Comparison of ENCODE assay signal across 10 mouse cellular contexts in the genomic region with DNA sequence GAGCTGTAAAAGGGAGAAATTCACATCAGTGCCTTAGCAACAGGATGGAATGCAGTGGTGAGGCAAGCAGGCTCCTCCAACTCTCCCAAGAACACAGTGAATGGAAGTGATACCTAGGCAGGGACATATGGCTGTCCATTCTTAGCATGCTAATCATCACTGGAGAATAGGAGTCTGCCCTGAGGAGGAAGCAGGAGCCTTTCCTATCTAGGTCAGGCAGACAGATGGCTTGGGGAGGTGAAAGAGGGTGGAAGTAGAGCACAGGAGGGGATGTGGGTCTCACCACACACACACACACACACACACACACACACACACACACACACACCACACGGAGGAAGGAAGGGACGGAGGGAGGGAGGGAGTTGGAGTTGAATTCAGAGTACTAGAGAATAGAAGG.
DNase-seq lines count a peak whose midpoint lies in the region; ATAC-seq and TF ChIP-seq lines count a peak whose summit lies in the region.
"Had no signal": no experiment of that assay in that cellular context is flagged by ENCODE, and none has a peak within 500 bp of the region (broad histone marks: within the 10 kb centered on the region; RNA-seq: fewer than 3 reads in every experiment).

No protein-coding gene starts in this region.

- H3K36me3 ChIP-seq in limb, embryonic 15.5 days: no peaks in the 10 kb centered on the region
- no peaks in the 10 kb centered on the region for H3K36me3 ChIP-seq in limb, embryonic 10.5 days
- no peaks in the 10 kb centered on the region for H3K36me3 ChIP-seq in neural tube, embryonic 14.5 days (ENCODE audit: control insufficient read depth, insufficient read depth, low read length)
- H3K36me3 ChIP-seq: embryonic facial prominence, embryonic 13.5 days had no signal

- H3K9ac ChIP-seq in limb, embryonic 15.5 days: no peak overlapping the region
- H3K9ac ChIP-seq in neural tube, embryonic 14.5 days (replicated peaks; ENCODE audit: low read depth, low read length): no peak overlapping the region
- H3K9ac ChIP-seq: embryonic facial prominence, embryonic 13.5 days; liver, embryonic 14.5 days had no signal

- DNase-seq in limb, embryonic 10.5 days (ENCODE audit: low spot score): no peak
- peak; percentile 77 to 94 for DNase-seq in cerebellum, adult 2 months
- DNase-seq in fibroblast of lung, adult 2 months (ENCODE audit: low read depth): peak; percentile 4
- DNase-seq in spleen, postnatal 14 days (ENCODE audit: low spot score in 2 of 2): no peak
- DNase-seq in heart, adult 18-20 months: no peak
- DNase-seq: gastrocnemius, postnatal 36 days had no signal

- peak; percentile 36; the same call in 1 of the 2 replicates for TF ChIP-seq POLR2A in cerebellum, adult 2 months (IDR thresholded peaks at IDR 0.05; ENCODE audit: borderline replicate concordance, insufficient read depth, low read length)

- no peak overlapping the region for H3K4me3 ChIP-seq in limb, embryonic 15.5 days
- no peak overlapping the region for H3K4me3 ChIP-seq in limb, embryonic 10.5 days
- no peak overlapping the region for H3K4me3 ChIP-seq in cerebellum, adult 2 months (replicated peaks; ENCODE audit: insufficient read depth, low read depth, low read length)
- no peak overlapping the region for H3K4me3 ChIP-seq in neural tube, embryonic 14.5 days (ENCODE audit: low read depth, low read length)
- H3K4me3 ChIP-seq: embryonic facial prominence, embryonic 13.5 days had no signal

- peaks cover 13% of the 10 kb centered on the region; the same call in 1 of the 2 replicates for H3K4me1 ChIP-seq in limb, embryonic 15.5 days
- no peaks in the 10 kb centered on the region for H3K4me1 ChIP-seq in limb, embryonic 10.5 days
- peaks cover 61% of the 10 kb centered on the region for H3K4me1 ChIP-seq in cerebellum, adult 2 months (ENCODE audit: control insufficient read depth, insufficient read depth, low read length)
- peaks cover 4% of the 10 kb centered on the region; the same call in 1 of the 2 replicates for H3K4me1 ChIP-seq in neural tube, embryonic 14.5 days (ENCODE audit: control insufficient read depth, insufficient read depth, low read length)

- H3K27ac ChIP-seq in limb, embryonic 15.5 days: 0 out of 2 replicates have a peak overlapping the region, but pooled peaks have one; percentile 27
- H3K27ac ChIP-seq in limb, embryonic 10.5 days: no peak overlapping the region
- H3K27ac ChIP-seq in cerebellum, adult 2 months (ENCODE audit: insufficient read depth, low read length): peak overlapping the region; percentile 62
- H3K27ac ChIP-seq in neural tube, embryonic 14.5 days (ENCODE audit: low read depth, low read length): 0 out of 2 replicates have a peak overlapping the region, but pooled peaks have one; percentile 39
- H3K27ac ChIP-seq: embryonic facial prominence, embryonic 13.5 days; liver, embryonic 14.5 days had no signal

- no peak overlapping the region for H3K4me2 ChIP-seq in limb, embryonic 15.5 days
- no peak overlapping the region for H3K4me2 ChIP-seq in neural tube, embryonic 14.5 days (ENCODE audit: low read depth, low read length)
- H3K4me2 ChIP-seq: embryonic facial prominence, embryonic 13.5 days had no signal

- 52% methylated on average over 2 of the region's 2 CpGs for WGBS in limb, embryonic 15.5 days
- 61% methylated on average over 2 of the region's 2 CpGs for WGBS in limb, embryonic 10.5 days
- WGBS in cerebellum, adult 2 months: 17% methylated on average over 2 of the region's 2 CpGs
- 20% methylated on average over 2 of the region's 2 CpGs for WGBS in neural tube, embryonic 14.5 days

- no peak for ATAC-seq in limb, embryonic 15.5 days (ENCODE audit: insufficient number of reproducible peaks, low FRiP score, low TSS enrichment, low read depth)
- ATAC-seq in neural tube, embryonic 14.5 days (ENCODE audit: low read depth): no peak

- TF ChIP-seq CTCF in cerebellum, adult 2 months (IDR thresholded peaks at IDR 0.05; ENCODE audit: borderline replicate concordance, insufficient read depth, low read depth, low read length): no peak

- H3K27me3 ChIP-seq in limb, embryonic 15.5 days: no peaks in the 10 kb centered on the region
- no peaks in the 10 kb centered on the region for H3K27me3 ChIP-seq in limb, embryonic 10.5 days (ENCODE audit: low read depth, poor library complexity, severe bottlenecking)
- no peaks in the 10 kb centered on the region for H3K27me3 ChIP-seq in cerebellum, adult 2 months (ENCODE audit: control insufficient read depth, insufficient read depth, low read length)
- no peaks in the 10 kb centered on the region for H3K27me3 ChIP-seq in neural tube, embryonic 14.5 days (ENCODE audit: control insufficient read depth, insufficient read depth, low read length)
- H3K27me3 ChIP-seq: embryonic facial prominence, embryonic 13.5 days had no signal

- no peaks in the 10 kb centered on the region for H3K9me3 ChIP-seq in limb, embryonic 15.5 days
- no peaks in the 10 kb centered on the region for H3K9me3 ChIP-seq in limb, embryonic 10.5 days (replicated peaks)
- H3K9me3 ChIP-seq in neural tube, embryonic 14.5 days (ENCODE audit: control insufficient read depth, low read length): no peaks in the 10 kb centered on the region
- H3K9me3 ChIP-seq: embryonic facial prominence, embryonic 13.5 days had no signal

Comparison
In these comparisons a context has a peak if more than half of its experiments do, and no peak if none do; other contexts are left out.
1. DNase-seq: peak in cerebellum, adult 2 months (2 of 2) and fibroblast of lung, adult 2 months (single experiment); none in limb, embryonic 10.5 days (single experiment), spleen, postnatal 14 days (0 of 2) and heart, adult 18-20 months (0 of 2).